Mouse (Mus musculus) thymus, adult 2 months (tissue): ENCODE results near the gene Stip1.

Experiments
- CTCF ChIP-seq: fragments of 200-500 bp; IDR thresholded peaks from 2 replicates; pipeline ENCODE4 v1.5.1; 2012; ENCODE audit warnings: mild to moderate bottlenecking, control low read depth, low read length, moderate library complexity, borderline replicate concordance; ENCODE audit not compliant: control insufficient read depth, poor library complexity, insufficient read depth; ENCODE audit errors: extremely low read depth
- POLR2A ChIP-seq: fragments of 200-500 bp; IDR thresholded peaks from 2 replicates; pipeline ENCODE4 v1.6.1; 2012; ENCODE audit warnings: mild to moderate bottlenecking, low read length, control low read depth, moderate library complexity; ENCODE audit not compliant: control insufficient read depth, poor library complexity, insufficient read depth; ENCODE audit errors: extremely low read depth

DNA sequence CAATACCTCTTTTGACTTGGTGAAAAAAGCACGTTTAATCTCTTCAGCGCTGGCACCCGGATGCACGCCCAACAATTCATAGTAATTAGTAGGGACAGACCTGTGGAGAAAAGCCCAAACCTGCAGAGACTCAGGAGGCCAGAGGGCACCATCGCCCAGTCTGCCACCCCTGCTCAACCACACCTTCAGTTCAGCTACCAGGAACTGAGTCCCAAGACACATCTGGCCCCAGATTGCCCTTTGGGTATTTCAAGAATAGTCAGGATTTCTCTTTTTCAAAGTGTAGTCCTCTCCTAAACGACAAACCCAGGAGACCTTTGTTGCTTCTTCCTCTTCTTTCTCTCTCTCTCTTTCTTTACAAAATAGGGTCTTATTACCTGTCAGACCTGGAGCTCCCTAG, 49.1 kb downstream of the Stip1 start:
- TF ChIP-seq CTCF (no peak), POLR2A (no peak)
